Mouse (Mus musculus): ENCODE measurements at regions not wholly inside any gene's neighbourhood (a gene's known extent, or its start where the extent isn't known, plus 50 kb on each side); places are given as distances from the start of the nearest gene placed in this dataset.

DNA sequence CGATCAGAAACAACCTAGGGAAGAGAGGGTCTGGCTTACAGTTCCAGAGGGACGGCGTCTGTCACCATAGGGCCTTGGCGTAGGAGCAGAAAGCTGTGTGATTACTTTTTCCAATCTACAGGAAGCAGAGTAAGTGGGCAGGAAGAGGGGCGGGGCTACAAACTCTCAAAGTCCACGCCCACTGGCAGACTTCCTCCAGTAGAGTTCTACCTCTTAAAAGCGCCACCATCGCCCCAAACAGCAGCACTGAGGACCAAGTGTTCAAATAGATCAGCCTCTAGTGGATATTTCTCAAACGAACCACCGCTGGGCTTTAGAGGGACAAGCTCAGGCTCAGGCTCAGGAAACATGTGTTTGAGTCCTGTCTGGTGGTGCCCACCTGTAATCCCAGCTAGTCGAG, 231.2 kb upstream of the Msx2 start:
- H3K36me3 ChIP-seq (ENCODE audit: control insufficient read depth, insufficient read depth, low read length) = no peaks in the 10 kb centered on the region
- no peak for DNase-seq (ENCODE audit: low read depth in 1 of 2, low spot score in 2 of 2)
- TF ChIP-seq POLR2A (IDR thresholded peaks at IDR 0.05; ENCODE audit: low read depth, low read length) = no peak
- TF ChIP-seq CTCF (IDR thresholded peaks at IDR 0.05; ENCODE audit: extremely low read depth, insufficient read depth, insufficient read length, insufficient replicate concordance) = no peak
- no peaks in the 10 kb centered on the region for H3K4me1 ChIP-seq (ENCODE audit: control insufficient read depth, insufficient read depth, insufficient read length)
- no peak overlapping the region for H3K4me3 ChIP-seq (ENCODE audit: extremely low read depth, insufficient read depth, insufficient read length)
- no peaks in the 10 kb centered on the region for H3K27me3 ChIP-seq (ENCODE audit: control insufficient read depth, insufficient read depth, low read length)
- WGBS = 78% methylated on average over 11 of the region's 11 CpGs
- no peak overlapping the region for H3K27ac ChIP-seq (ENCODE audit: insufficient read depth, low read length)

DNA sequence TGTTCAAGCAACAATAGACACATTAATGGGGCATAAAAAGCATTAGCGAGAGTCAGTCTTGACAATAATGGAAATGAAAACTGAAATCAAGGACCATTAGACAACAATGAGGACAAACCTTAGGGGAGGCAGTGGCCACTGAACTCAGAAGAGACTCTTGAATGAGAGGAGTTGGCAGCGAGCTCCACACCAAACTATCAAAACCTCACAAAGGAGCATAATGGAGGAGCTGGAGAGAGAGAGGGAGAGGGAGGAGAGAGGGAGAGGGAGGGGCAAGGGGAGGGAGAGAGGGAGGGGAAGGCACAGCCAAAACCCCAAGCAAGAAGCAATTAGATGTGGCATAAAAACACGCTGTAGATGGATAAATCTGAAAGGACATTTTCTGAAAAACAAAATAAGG, 227.4 kb upstream of the Msx2 start:
- Histone ChIP-seq H3K27me3 (ENCODE audit: control insufficient read depth, insufficient read depth, low read length) (no peaks in the 10 kb centered on the region), H3K4me1 (ENCODE audit: control insufficient read depth, insufficient read depth, insufficient read length) (no peaks in the 10 kb centered on the region), H3K4me3 (ENCODE audit: extremely low read depth, insufficient read depth, insufficient read length) (no peak overlapping the region), H3K36me3 (ENCODE audit: control insufficient read depth, insufficient read depth, low read length) (no peaks in the 10 kb centered on the region), H3K27ac (ENCODE audit: insufficient read depth, low read length) (no peak overlapping the region)
- WGBS = 80% methylated on average over 3 of the region's 3 CpGs
- TF ChIP-seq CTCF (IDR thresholded peaks at IDR 0.05; ENCODE audit: extremely low read depth, insufficient read depth, insufficient read length, insufficient replicate concordance) (no peak), POLR2A (IDR thresholded peaks at IDR 0.05; ENCODE audit: low read depth, low read length) (no peak)
- DNase-seq (ENCODE audit: low read depth in 1 of 2, low spot score in 2 of 2) = no peak

DNA sequence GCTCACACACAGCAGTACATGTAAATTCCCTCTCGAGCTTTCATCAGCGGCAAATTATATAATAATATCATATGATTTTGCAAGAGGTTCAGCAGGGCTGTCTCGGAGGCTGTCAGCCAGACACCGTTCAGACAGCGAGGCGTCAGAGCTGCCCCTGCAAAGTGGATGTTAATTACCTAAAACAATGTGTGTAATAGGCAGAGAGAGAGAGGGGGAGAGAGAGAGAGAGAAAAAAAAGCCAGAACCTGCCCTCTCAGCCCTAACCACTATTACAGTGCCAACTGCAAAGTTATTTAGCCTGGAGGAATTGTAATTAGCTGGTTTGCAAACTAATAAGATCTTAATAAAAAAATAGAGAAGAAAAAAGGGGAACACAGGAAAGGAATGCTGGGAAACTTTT, 225.1 kb upstream of the Msx2 start:
- H3K27me3 ChIP-seq (ENCODE audit: control insufficient read depth, insufficient read depth, low read length) = no peaks in the 10 kb centered on the region
- H3K36me3 ChIP-seq (ENCODE audit: control insufficient read depth, insufficient read depth, low read length) = no peaks in the 10 kb centered on the region
- no peak overlapping the region for H3K4me3 ChIP-seq (ENCODE audit: extremely low read depth, insufficient read depth, insufficient read length)
- no peaks in the 10 kb centered on the region for H3K4me1 ChIP-seq (ENCODE audit: control insufficient read depth, insufficient read depth, insufficient read length)
- no peak for TF ChIP-seq CTCF (IDR thresholded peaks at IDR 0.05; ENCODE audit: extremely low read depth, insufficient read depth, insufficient read length, insufficient replicate concordance)
- no peak for TF ChIP-seq POLR2A (IDR thresholded peaks at IDR 0.05; ENCODE audit: low read depth, low read length)
- 77% methylated on average over 6 of the region's 6 CpGs for WGBS
- DNase-seq (ENCODE audit: low read depth in 1 of 2, low spot score in 2 of 2) = no peak
- H3K27ac ChIP-seq (ENCODE audit: insufficient read depth, low read length) = no peak overlapping the region

DNA sequence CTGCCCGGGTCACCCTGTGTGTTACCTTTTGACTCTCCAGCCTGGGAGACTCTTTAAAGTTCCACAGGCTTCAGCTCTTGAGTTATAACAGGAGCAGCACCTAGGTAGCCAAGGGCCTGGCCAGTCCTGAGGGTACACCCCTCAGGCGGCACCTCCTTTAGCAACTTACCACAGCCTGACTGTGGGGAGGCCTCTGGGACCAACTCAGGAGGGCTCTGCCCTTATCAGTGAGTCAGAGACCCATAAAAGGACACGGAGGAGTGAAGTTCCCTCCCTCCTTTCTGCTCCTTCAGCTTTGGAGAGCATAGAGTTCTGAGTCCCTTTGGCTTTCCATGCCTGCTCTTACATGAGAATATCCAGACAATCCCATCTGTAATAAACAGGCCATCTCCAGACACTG, 222.5 kb upstream of the Msx2 start:
- no peak for TF ChIP-seq CTCF (IDR thresholded peaks at IDR 0.05; ENCODE audit: extremely low read depth, insufficient read depth, insufficient read length, insufficient replicate concordance)
- TF ChIP-seq POLR2A (IDR thresholded peaks at IDR 0.05; ENCODE audit: low read depth, low read length) = no peak
- Histone ChIP-seq H3K4me3 (ENCODE audit: extremely low read depth, insufficient read depth, insufficient read length) (no peak overlapping the region), H3K27me3 (ENCODE audit: control insufficient read depth, insufficient read depth, low read length) (no peaks in the 10 kb centered on the region), H3K4me1 (ENCODE audit: control insufficient read depth, insufficient read depth, insufficient read length) (no peaks in the 10 kb centered on the region), H3K36me3 (ENCODE audit: control insufficient read depth, insufficient read depth, low read length) (no peaks in the 10 kb centered on the region), H3K27ac (ENCODE audit: insufficient read depth, low read length) (no peak overlapping the region)
- DNase-seq (ENCODE audit: low read depth in 1 of 2, low spot score in 2 of 2) = no peak
- 48% methylated on average over 3 of the region's 3 CpGs for WGBS

DNA sequence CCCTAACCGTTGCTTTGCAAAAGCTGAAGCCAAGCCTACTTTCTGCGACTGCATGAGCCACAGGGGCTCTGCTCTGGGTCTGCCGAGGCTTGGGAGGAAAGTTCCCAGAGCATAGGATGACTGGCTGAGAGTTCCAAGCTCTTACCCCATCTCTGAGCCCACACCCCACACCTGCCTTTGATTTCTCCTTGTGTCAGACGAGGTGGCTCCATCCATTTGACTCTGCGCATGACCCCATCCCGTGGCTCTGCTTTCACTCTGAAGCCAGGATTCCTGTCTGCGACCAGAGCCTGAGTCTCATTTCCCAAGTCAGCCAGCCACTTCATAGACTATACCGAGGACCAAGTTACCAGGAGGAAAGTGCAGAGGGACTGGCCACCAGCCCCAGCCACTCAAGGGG, 216.1 kb upstream of the Msx2 start:
- Histone ChIP-seq H3K27me3 (ENCODE audit: control insufficient read depth, insufficient read depth, low read length) (no peaks in the 10 kb centered on the region), H3K4me3 (ENCODE audit: extremely low read depth, insufficient read depth, insufficient read length) (no peak overlapping the region), H3K36me3 (ENCODE audit: control insufficient read depth, insufficient read depth, low read length) (no peaks in the 10 kb centered on the region), H3K4me1 (ENCODE audit: control insufficient read depth, insufficient read depth, insufficient read length) (no peaks in the 10 kb centered on the region), H3K27ac (ENCODE audit: insufficient read depth, low read length) (no peak overlapping the region)
- TF ChIP-seq POLR2A (IDR thresholded peaks at IDR 0.05; ENCODE audit: low read depth, low read length) (no peak), CTCF (IDR thresholded peaks at IDR 0.05; ENCODE audit: extremely low read depth, insufficient read depth, insufficient read length, insufficient replicate concordance) (no peak)
- 51% methylated on average over 8 of the region's 8 CpGs for WGBS
- DNase-seq (ENCODE audit: low read depth in 1 of 2, low spot score in 2 of 2) = no peak

DNA sequence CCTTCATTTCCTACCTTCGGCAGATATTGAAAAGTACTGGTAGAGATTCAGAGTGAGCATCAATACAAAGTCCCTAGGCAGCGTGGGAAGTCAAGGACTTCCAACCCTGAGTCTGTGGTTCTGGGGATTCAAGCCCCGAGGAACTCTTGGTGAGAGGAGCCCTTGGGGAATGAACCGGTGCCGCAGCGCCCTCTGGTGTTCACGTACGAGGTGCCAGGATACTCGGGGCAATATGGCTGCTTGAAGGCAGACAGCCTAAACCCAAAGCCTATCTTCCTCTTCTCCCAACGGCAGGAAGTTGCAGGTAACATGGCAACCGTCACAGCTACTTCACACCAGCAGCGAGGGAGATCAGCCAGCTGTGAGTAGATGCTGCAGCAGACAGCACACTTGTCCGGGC, 215.6 kb upstream of the Msx2 start:
- DNase-seq (ENCODE audit: low read depth in 1 of 2, low spot score in 2 of 2) = no peak
- Histone ChIP-seq H3K27ac (ENCODE audit: insufficient read depth, low read length) (no peak overlapping the region), H3K4me1 (ENCODE audit: control insufficient read depth, insufficient read depth, insufficient read length) (no peaks in the 10 kb centered on the region), H3K4me3 (ENCODE audit: extremely low read depth, insufficient read depth, insufficient read length) (no peak overlapping the region), H3K27me3 (ENCODE audit: control insufficient read depth, insufficient read depth, low read length) (no peaks in the 10 kb centered on the region), H3K36me3 (ENCODE audit: control insufficient read depth, insufficient read depth, low read length) (no peaks in the 10 kb centered on the region)
- TF ChIP-seq POLR2A (IDR thresholded peaks at IDR 0.05; ENCODE audit: low read depth, low read length) (no peak), CTCF (IDR thresholded peaks at IDR 0.05; ENCODE audit: extremely low read depth, insufficient read depth, insufficient read length, insufficient replicate concordance) (no peak)
- 7% methylated on average over 13 of the region's 13 CpGs for WGBS

DNA sequence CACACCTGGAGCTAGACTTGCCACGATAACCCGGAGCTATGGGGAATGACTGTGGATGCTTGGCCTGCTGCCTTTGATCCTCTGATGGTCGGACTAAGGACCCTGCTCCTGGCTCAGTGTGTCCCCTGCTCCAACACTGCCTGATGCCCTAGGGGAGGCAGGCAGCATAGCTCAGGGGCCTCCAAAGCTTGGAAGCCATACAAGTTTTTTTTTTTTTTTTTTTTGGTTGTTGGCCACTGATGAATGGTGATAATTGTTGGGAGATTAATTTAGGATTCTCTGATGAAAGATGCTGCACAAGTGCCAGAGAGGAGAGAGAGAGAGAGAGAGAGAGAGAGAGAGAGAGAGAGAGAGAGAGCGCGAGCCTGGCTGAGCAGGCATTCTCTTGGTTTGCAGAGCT, 211.6 kb upstream of the Msx2 start:
- 92% methylated on average over 5 of the region's 5 CpGs for WGBS
- Histone ChIP-seq H3K4me3 (ENCODE audit: extremely low read depth, insufficient read depth, insufficient read length) (no peak overlapping the region), H3K4me1 (ENCODE audit: control insufficient read depth, insufficient read depth, insufficient read length) (no peaks in the 10 kb centered on the region), H3K27ac (ENCODE audit: insufficient read depth, low read length) (no peak overlapping the region), H3K36me3 (ENCODE audit: control insufficient read depth, insufficient read depth, low read length) (no peaks in the 10 kb centered on the region), H3K27me3 (ENCODE audit: control insufficient read depth, insufficient read depth, low read length) (no peaks in the 10 kb centered on the region)
- no peak for DNase-seq (ENCODE audit: low read depth in 1 of 2, low spot score in 2 of 2)
- TF ChIP-seq CTCF (IDR thresholded peaks at IDR 0.05; ENCODE audit: extremely low read depth, insufficient read depth, insufficient read length, insufficient replicate concordance) (no peak), POLR2A (IDR thresholded peaks at IDR 0.05; ENCODE audit: low read depth, low read length) (no peak)

All from spleen, adult 2 months (tissue).